Mouse (Mus musculus) limb, embryonic 11.5 days (tissue): ENCODE results near the gene Scgb1b10. TPM values are rescaled to one million over a fixed set of nuclear protein-coding genes. Genes with fewer than 3 reads are reported as not detected.
"Not testable (repeated sequence)": the region's sequence is repeated elsewhere in the genome, so short reads cannot be mapped to it uniquely, and the experiment has no call there.

Source experiments
- ATAC-seq: fragments of 200-750 bp; cut with Nextera tagmentation; 2 replicates; pipeline ENCODE4 v1.8.0; 2017; ENCODE audit warnings: low read depth; ENCODE audit not compliant: insufficient number of reproducible peaks, low FRiP score, low TSS enrichment
- DNase-seq: peaks from one replicate; pipeline ENCODE4 v3.0.0-alpha.2; 2015; ENCODE audit warnings: low spot score
- H3K27ac ChIP-seq: fragments of 300-500 bp; sonication (generic); replicated peaks from 2 replicates; pipeline ENCODE4 v1.5.1; 2014; ENCODE audit warnings: low read depth, mild to moderate bottlenecking, low read length
- H3K27me3 ChIP-seq: fragments of 300-500 bp; sonication (generic); 2 replicates; pipeline ENCODE4 v1.6.1; 2014; ENCODE audit warnings: mild to moderate bottlenecking, low read length, mixed read lengths; ENCODE audit not compliant: control insufficient read depth, insufficient read depth
- H3K36me3 ChIP-seq: fragments of 300-500 bp; sonication (generic); 2 replicates; pipeline ENCODE4 v1.6.1; 2014; ENCODE audit warnings: mild to moderate bottlenecking, low read length, moderate library complexity, mixed read lengths; ENCODE audit not compliant: control insufficient read depth, insufficient read depth
- H3K4me1 ChIP-seq: fragments of 300-500 bp; sonication (generic); 2 replicates; pipeline ENCODE4 v1.6.1; 2014; ENCODE audit warnings: low read length, mixed read lengths; ENCODE audit not compliant: control insufficient read depth, insufficient read depth
- H3K4me2 ChIP-seq: fragments of 300-500 bp; sonication (generic); 2 replicates; pipeline ENCODE4 v1.6.1; 2014; ENCODE audit warnings: low read depth, mild to moderate bottlenecking, moderate library complexity; ENCODE audit not compliant: severe bottlenecking
- H3K4me3 ChIP-seq: fragments of 300-500 bp; sonication (generic); 2 replicates; pipeline ENCODE4 v1.5.1; 2014; ENCODE audit warnings: low read depth, low read length
- H3K9ac ChIP-seq: fragments of 300-500 bp; sonication (generic); 2 replicates; pipeline ENCODE4 v1.6.1; 2014; ENCODE audit warnings: mild to moderate bottlenecking, low read length
- H3K9me3 ChIP-seq: fragments of 300-500 bp; sonication (generic); 2 replicates; pipeline ENCODE4 v1.6.1; 2016; ENCODE audit warnings: low read length; ENCODE audit not compliant: control insufficient read depth
- polyA plus RNA-seq: library from polyadenylated mRNA; unstranded; fragments of >200 nt; fragmentation: Nextera tagmentation; extraction: Ambion mirVana; gene quantifications from 2 replicates; pipeline ENCODE4 v1.2.1, GENCODE M21; 2014

The Scgb1b10 gene
- not detected in 2 replicates for polyA plus RNA-seq

DNA sequence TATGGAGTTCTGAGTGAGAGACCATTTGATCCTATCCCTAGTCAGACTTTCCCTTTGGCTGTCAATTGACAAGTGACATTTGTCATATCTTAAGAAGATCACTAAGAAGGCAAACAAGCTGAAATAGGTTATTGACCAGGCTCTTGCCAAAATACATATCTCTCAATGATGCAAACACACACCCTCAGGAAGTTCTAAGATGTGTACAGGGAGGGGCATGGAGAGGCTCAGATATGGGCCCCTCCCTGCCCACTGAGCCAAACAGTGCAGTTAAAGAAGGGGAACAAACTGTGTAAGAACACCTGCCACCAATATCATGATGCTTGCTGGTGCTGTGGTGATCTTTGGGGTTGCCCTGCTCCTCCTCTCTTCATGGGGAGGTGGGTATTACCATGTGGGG, at the start of gene Scgb1b10:
TSS of gene Scgb1b10 (plus strand) at position 301 of the 400 bp plus-strand sequence.
- not testable (repeated sequence) for H3K36me3 ChIP-seq, ATAC-seq, H3K4me1 ChIP-seq, DNase-seq, H3K4me3 ChIP-seq, H3K27me3 ChIP-seq, H3K27ac ChIP-seq, H3K9me3 ChIP-seq, H3K4me2 ChIP-seq, H3K9ac ChIP-seq

Other genes starting within 250 kb of the Scgb1b10 start
- not detected in 2 replicates for gene Scgb2b11, start 110.3 kb downstream of the Scgb1b10 start, polyA plus RNA-seq
- gene Scgb1b11, start 122.0 kb downstream of the Scgb1b10 start, polyA plus RNA-seq: not detected in 2 replicates
- not detected in 2 replicates for gene Scgb2b12, start 226.4 kb downstream of the Scgb1b10 start, polyA plus RNA-seq
- not detected in 2 replicates for gene Scgb1b12, start 233.3 kb downstream of the Scgb1b10 start, polyA plus RNA-seq